Mouse (Mus musculus) ES-E14 (cell line): ENCODE results near the gene Adra1d.

Source experiments
- ZC3H11A ChIP-seq: IDR thresholded peaks from 2 replicates; pipeline ENCODE4 v1.6.1; 2012; ENCODE audit warnings: low read depth, mild to moderate bottlenecking, inconsistent platforms, low read length, borderline replicate concordance
- ZNF384 ChIP-seq: IDR thresholded peaks from 2 replicates; pipeline ENCODE4 v1.6.1; 2012; ENCODE audit warnings: low read depth, low read length, inconsistent platforms

GRCm38 (mm10) chr2:131510531-131510930 lies 51.6 kb downstream of the Adra1d start:
- TF ChIP-seq ZNF384 (no peak), ZC3H11A (no peak)
